Mouse (Mus musculus): Measurements from ENCODE around the gene Popdc2.
A peak's percentile ranks its signal among the peaks of the same experiment; 100 is the strongest.

Gene Popdc2

DNA sequence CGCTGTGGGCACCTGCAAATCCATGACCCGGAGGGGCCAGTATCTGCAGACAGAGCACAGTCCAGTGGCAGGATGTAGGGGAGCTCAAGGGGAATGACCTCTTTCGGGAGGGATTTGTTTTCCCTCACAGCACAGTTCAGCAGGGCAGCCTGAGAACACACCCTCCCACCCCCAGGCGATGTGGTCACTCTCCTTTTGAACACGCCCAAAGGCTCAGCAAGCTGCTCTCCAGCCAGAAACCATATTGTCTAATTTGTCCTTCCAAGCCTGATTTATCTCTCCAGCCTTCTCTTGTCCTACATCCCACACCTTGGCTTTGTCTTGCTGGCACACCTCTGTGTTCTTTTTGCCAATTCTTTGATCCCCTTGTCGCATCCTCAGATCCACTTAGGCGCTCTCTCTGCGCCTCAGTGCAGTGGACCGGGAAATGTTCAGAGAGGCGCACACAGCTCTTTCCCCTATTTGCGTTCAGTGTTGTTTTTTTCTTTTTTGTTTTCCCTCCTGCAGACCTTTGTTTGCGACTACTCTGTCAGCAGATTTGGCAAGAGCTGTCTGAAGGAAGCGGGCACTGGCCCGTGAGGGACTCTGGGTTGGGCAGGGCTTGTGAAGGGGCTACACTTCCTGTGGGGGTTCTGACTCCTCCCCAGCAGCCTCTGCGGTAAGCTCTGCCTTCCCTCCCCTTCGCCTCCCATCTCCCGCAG lies 37.7 kb downstream of the Popdc2 start:
- DNase-seq (ENCODE audit: inconsistent age in 2 of 2, low spot score in 1 of 2) = peak; percentile 79 to 90

DNA sequence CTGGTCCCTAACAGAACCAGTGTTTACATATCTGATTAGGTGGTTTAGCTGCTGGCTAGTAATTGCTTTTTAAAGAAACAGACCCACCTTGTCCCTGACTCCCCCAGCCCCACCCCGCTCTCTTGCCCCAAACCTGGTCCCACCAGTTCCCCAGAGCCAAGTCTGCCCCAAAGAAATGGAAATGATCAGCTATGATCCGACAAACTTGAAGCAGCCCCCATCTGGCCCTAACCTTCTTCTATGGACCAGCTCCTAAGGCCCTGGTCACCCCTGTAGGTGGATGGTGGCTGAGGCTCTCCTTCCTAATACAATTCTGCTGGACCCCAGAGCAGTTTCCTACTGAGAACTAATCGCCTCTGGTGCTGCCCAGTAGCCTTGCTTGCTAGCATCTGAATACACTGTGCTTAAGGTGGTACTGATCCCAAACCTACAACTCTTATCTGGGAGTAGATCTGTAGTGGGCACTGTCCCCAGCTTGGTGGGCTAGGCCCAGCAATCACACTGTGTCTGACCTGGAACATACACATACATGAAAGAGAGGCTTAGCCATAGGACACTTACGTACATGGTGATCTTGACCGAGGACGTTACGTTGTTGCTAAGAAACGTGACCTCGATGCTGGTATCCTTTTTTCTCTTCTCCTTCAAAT lies 38.4 kb downstream of the Popdc2 start:
- DNase-seq (ENCODE audit: inconsistent age in 2 of 2, low spot score in 1 of 2) = peak in 1 of 2 experiments; percentile 83

DNA sequence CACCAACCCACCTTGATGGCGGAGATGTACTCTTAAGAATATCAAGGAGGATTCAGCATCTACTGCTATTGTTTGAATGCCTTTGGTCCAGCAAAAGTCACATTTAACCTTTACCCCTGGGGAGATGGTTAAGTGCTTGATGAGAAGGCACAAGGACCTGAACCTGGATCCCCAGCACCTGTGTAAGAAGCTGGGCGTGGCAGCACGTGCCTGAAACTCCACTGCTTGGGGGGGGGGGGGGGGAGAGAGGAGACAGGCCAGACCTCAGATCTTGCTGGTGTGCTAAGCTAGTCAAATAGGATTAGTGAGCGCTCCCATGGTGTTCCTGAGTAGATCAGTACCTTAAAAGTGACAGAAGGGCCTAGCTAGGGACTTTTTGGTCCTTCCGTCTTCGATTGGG lies 39.5 kb downstream of the Popdc2 start:
- no peak for DNase-seq (ENCODE audit: inconsistent age in 2 of 2, low spot score in 1 of 2)

DNA sequence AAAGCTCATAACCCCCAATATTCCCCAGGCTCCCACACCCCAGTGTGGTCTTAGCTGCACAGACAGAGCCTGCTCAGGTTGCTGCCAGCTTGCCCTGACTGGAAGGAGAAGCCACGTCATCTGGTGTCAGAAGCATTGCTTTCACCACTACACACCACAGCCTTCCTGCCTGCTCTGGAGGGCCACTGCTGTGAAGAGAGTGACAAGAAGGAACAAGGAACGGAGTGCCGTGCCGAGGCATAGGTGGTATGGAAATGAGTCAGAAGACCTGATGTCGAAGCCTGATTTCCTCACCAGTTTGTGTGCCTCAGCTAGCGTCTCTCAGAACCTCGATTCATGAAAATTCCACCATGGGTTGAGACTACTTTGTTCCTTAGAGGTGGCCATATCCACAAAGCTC lies 41.6 kb downstream of the Popdc2 start:
- no peak for DNase-seq (ENCODE audit: inconsistent age in 2 of 2, low spot score in 1 of 2)

DNA sequence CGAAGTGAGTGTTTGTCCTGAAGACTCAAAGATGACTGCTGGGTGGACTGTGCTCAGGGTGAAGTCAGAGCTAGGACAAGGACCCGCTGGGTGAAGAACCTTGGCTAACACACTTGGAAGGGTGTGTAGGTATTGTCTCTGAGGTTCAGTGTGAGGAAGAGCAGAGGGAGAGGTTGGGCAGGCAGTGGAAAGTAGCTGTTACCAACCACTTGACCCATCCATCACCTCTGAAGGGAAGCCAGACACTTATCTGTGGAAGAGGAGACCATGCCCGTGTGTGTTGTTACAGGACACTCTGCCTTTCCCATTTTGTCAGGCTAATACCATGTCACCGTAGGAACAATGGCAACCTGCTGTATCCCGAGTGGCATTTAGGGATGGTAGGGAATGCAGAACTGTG lies 44.3 kb downstream of the Popdc2 start:
- no peak for DNase-seq (ENCODE audit: inconsistent age in 2 of 2, low spot score in 1 of 2)

DNA sequence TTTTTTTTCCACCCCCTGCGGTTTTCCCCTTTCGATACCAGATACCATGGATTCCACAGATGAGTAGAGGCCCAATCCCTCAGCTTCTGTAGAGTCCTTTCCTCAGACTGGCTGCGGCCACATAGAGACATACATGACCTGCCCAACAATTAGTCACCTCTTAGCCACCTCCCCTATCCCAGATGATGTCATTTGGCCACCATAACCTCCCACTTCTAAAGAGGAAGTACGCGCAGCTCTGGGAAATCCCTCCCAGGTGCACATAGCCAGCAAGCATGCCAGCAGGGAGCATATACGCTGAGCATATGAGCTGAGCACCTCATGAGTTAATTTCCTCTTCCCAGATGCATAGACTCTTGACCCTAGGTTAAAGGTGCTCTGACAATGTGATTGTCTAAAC lies 44.7 kb downstream of the Popdc2 start:
- DNase-seq (ENCODE audit: inconsistent age in 2 of 2, low spot score in 1 of 2) = no peak

DNA sequence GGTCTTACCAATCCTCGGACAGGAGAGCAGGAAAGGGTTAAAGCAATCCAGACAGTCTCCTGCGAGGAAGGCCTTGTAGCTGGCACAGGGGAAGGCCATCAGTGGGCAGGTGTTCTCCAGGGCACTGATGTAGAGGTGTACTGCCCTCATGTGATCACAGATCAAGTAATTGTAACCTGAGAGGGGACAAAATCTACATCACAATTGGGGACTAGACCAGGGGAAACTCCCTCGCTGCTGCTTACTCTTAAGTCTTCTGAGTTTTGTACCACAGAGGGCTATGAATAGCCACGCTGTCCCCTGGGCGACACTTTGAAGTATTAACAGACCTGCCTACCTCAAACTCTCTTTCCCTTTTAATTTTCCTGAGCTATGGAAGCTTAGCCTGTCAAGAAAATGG lies 45.6 kb downstream of the Popdc2 start:
- no peak for DNase-seq (ENCODE audit: inconsistent age in 2 of 2, low spot score in 1 of 2)

DNA sequence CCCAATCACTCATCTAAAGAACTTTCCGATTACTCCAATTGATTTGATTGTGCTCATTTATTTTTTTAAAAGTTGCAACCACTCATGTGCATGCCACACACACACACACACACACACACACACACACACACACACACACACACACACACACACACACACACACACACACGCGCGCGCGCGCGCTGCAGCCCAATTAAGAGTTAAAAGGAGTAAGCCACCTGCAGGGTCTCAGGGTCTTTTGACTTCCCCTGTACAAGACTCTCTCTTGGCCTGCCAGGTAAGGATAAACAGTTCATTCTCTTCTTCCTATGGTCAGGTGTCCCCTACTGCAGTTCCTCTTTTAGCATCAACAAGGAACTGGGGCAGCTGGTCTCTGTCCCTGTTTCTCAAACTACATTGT lies 46.4 kb downstream of the Popdc2 start:
- no peak for DNase-seq (ENCODE audit: inconsistent age in 2 of 2, low spot score in 1 of 2)

DNA sequence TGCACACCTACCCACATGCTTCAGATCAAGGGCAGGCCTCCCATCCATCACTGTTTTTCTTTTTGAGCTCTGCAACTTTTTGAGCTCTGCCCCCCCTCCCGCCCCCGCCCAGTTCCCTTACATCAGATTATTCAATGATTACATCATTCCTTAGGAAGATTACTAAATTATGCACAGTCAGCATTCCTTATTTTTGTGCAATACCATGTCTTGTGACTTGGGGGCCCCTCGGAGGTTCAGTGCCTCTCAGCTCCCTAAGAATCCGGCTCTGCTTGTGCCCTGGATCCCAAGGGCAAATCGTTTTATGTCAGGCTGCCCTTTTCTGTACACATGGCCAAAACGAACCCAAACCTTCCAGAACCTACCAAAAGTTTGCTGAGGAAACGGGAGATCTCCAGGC lies 52.9 kb downstream of the Popdc2 start:
- DNase-seq (ENCODE audit: inconsistent age in 2 of 2, low spot score in 1 of 2) = peak in 1 of 2 experiments; percentile 64

DNA sequence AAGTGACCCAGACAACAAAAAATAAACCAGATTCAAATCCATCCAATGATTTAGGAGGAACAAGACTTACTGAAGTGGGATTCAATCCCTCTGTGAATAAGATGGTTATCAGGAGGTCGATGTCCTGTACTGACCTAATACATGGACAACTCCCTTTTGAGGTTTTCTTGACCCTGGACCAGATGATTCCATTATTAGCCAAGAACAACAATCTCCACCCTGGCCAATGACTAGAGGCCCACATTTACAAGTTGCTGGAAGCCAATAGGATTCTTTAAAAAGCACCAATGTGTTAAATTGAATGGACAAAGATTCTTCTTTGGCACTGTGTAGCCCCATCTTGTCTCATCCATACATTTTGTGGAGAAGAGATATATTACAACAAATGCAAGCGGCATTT lies 63.4 kb downstream of the Popdc2 start:
- DNase-seq (ENCODE audit: inconsistent age in 2 of 2, low spot score in 1 of 2) = no peak

DNA sequence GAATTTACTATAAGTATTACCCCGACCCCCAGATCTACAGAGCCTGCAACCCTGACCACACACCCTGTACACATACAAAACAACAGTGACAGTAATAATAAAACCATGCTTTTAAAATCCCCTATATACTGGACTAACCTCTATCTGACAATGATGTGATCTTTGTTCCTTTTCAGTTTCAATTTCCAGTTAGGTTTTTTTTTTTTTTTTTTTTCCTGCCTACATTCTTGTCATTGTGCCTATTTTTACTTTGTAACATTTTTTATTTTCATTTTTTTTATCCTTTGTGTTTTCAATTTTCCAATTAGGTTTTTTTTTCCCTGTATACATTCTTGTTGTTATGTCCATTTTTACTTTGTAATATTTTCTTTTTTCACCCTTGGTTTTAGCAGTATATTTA lies 63.8 kb downstream of the Popdc2 start:
- DNase-seq (ENCODE audit: inconsistent age in 2 of 2, low spot score in 1 of 2) = no peak

Measured in adrenal gland, adult (tissue).